Mouse (Mus musculus) myocyte (in vitro differentiated cells): ENCODE data around the gene Dkc1. TPM values are rescaled to one million over a fixed set of nuclear protein-coding genes. Genes with fewer than 3 reads are reported as not detected.
"Not testable (repeated sequence)": the region's sequence is repeated elsewhere in the genome, so short reads cannot be mapped to it uniquely, and the experiment has no call there.

Experiments used
- H3K27me3 ChIP-seq: one replicate; pipeline ENCODE4 v1.6.1; 2011; ENCODE audit not compliant: control insufficient read depth, insufficient read depth, insufficient read length
- H3K36me3 ChIP-seq: one replicate; pipeline ENCODE4 v1.6.1; 2011; ENCODE audit not compliant: control insufficient read depth, insufficient read depth
- H3K4me2 ChIP-seq: one replicate; pipeline ENCODE4 v1.6.1; 2011; ENCODE audit warnings: low read depth, control low read depth
- H3K4me3 ChIP-seq: one replicate; pipeline ENCODE4 v1.5.1; 2011; ENCODE audit warnings: mild to moderate bottlenecking, control low read depth, moderate library complexity
- H3K79me2 ChIP-seq: one replicate; pipeline ENCODE4 v1.6.1; 2011; ENCODE audit not compliant: control insufficient read depth, insufficient read depth
- H3ac ChIP-seq: one replicate; pipeline ENCODE4 v1.6.1; 2011; ENCODE audit not compliant: control insufficient read depth, insufficient read length
- CEBPB ChIP-seq: IDR thresholded peaks from 2 replicates; pipeline ENCODE4 v1.6.1; 2011; ENCODE audit warnings: mild to moderate bottlenecking, moderate library complexity; ENCODE audit not compliant: poor library complexity, insufficient read depth, severe bottlenecking
- E2F4 ChIP-seq: IDR thresholded peaks from one replicate; pipeline ENCODE4 v1.6.1; 2011; ENCODE audit warnings: mild to moderate bottlenecking, control low read depth, moderate library complexity; ENCODE audit not compliant: insufficient read depth
- MAX ChIP-seq: IDR thresholded peaks from one replicate; pipeline ENCODE4 v1.6.1; 2011; ENCODE audit warnings: low read depth, mild to moderate bottlenecking, control low read depth
- MYOD1 ChIP-seq, 3 experiments: IDR thresholded peaks; one replicate each; pipeline ENCODE4 v1.6.1; 2011; ENCODE audit warnings: control low read depth in 2 of 3, low read depth in 2 of 3, mild to moderate bottlenecking in 2 of 3, moderate library complexity in 1 of 3; ENCODE audit not compliant: insufficient read length in 2 of 3, control insufficient read depth in 1 of 3
- MYOG ChIP-seq, 3 experiments: IDR thresholded peaks; one replicate each; pipeline ENCODE4 v1.6.1; 2011; ENCODE audit warnings: control low read depth in 2 of 3, low read depth in 2 of 3, mild to moderate bottlenecking in 2 of 3; ENCODE audit not compliant: insufficient read length in 2 of 3, control insufficient read depth in 1 of 3, insufficient read depth in 1 of 3
- POLR2A ChIP-seq: IDR thresholded peaks from one replicate; pipeline ENCODE4 v1.6.1; 2011; ENCODE audit warnings: low read depth, mild to moderate bottlenecking, control low read depth, moderate library complexity; ENCODE audit not compliant: insufficient read length
- POLR2AphosphoS2 ChIP-seq: IDR thresholded peaks from one replicate; pipeline ENCODE4 v1.6.1; 2011; ENCODE audit warnings: low read depth, control low read depth; ENCODE audit not compliant: insufficient read length
- REST ChIP-seq: IDR thresholded peaks from one replicate; pipeline ENCODE4 v1.6.1; 2011; ENCODE audit warnings: mild to moderate bottlenecking, control low read depth, moderate library complexity; ENCODE audit not compliant: insufficient read depth, insufficient read length
- SRF ChIP-seq: IDR thresholded peaks from one replicate; pipeline ENCODE4 v1.6.1; 2011; ENCODE audit warnings: low read depth; ENCODE audit not compliant: control insufficient read depth, insufficient read length
- TCF12 ChIP-seq: IDR thresholded peaks from one replicate; pipeline ENCODE4 v1.6.1; 2011; ENCODE audit warnings: mild to moderate bottlenecking, control low read depth; ENCODE audit not compliant: poor library complexity, insufficient read depth, severe bottlenecking
- TCF3 ChIP-seq: IDR thresholded peaks from one replicate; pipeline ENCODE4 v1.6.1; 2011; ENCODE audit warnings: low read depth, control low read depth; ENCODE audit not compliant: insufficient read length
- USF1 ChIP-seq: IDR thresholded peaks from one replicate; pipeline ENCODE4 v1.6.1; 2011; ENCODE audit warnings: low read depth, mild to moderate bottlenecking, control low read depth, moderate library complexity
- polyA plus RNA-seq: library from polyadenylated mRNA; unstranded; fragments of >200 nt; fragmentation: generic; extraction: Trizol; gene quantifications from one replicate; pipeline ENCODE4 v1.2.1, GENCODE M21; 2012; ENCODE audit warnings: missing spikeins

Dkc1 gene
- polyA plus RNA-seq, 1 experiment, result 16.9 TPM

DNA sequence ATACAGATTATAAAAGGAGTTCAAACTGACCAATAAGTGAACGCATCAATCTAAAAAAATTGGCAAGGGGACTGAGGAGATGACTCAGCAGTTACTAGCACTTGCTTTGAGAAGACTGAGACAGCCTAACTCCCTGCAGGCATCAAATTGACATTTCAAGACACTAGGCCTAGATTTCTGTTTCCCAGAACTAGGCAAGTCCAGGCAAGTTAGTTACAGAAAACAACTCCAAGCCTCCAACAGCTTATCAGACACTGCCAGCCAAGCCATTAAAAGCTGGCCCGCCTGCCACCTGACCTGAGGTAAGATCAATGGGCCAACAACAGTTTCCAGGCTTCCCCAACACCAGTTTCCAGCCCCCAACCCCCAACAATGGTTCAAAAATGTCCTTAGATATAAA, 42.1 kb downstream of the Dkc1 start:
- H3K27me3 ChIP-seq, result no peaks in the 10 kb centered on the region
- TF ChIP-seq USF1, result no peak
- no peak for TF ChIP-seq POLR2A
- no peak for TF ChIP-seq POLR2AphosphoS2
- no peak for TF ChIP-seq TCF12
- TF ChIP-seq MAX, result no peak
- TF ChIP-seq MYOG (IDR thresholded peaks at IDR 0.05; ENCODE audit: control insufficient read depth in 1 of 3, insufficient read depth in 1 of 3, insufficient read length in 2 of 3, low read depth in 2 of 3), result no peak
- no peak for TF ChIP-seq CEBPB
- no peak for TF ChIP-seq REST
- no peak for TF ChIP-seq TCF3
- TF ChIP-seq MYOD1 (IDR thresholded peaks at IDR 0.05; ENCODE audit: control insufficient read depth in 1 of 3, insufficient read length in 2 of 3, low read depth in 2 of 3), result no peak
- TF ChIP-seq SRF, result no peak
- TF ChIP-seq E2F4, result no peak
- H3K4me2 ChIP-seq, result no peak overlapping the region
- H3K79me2 ChIP-seq, result no peaks in the 10 kb centered on the region
- no peak overlapping the region for H3ac ChIP-seq
- H3K4me3 ChIP-seq, result no peak overlapping the region
- H3K36me3 ChIP-seq, result no peaks in the 10 kb centered on the region

- H3K4me2 ChIP-seq, result no peak overlapping the region
- no peak overlapping the region for H3K4me3 ChIP-seq
- no peak for TF ChIP-seq MYOD1 (IDR thresholded peaks at IDR 0.05; ENCODE audit: control insufficient read depth in 1 of 3, insufficient read length in 2 of 3, low read depth in 2 of 3)
- no peak for TF ChIP-seq REST
- TF ChIP-seq MYOG (IDR thresholded peaks at IDR 0.05; ENCODE audit: control insufficient read depth in 1 of 3, insufficient read depth in 1 of 3, insufficient read length in 2 of 3, low read depth in 2 of 3), result no peak
- TF ChIP-seq POLR2A, result no peak
- no peak for TF ChIP-seq MAX
- TF ChIP-seq USF1, result no peak
- no peak for TF ChIP-seq E2F4
- TF ChIP-seq POLR2AphosphoS2, result no peak
- TF ChIP-seq TCF3, result no peak
- no peak for TF ChIP-seq TCF12
- TF ChIP-seq SRF, result no peak
- TF ChIP-seq CEBPB, result no peak
Observed at GRCm38 (mm10) chrX:75138182-75138581, 42.5 kb downstream of the Dkc1 start.

GRCm38 (mm10) chrX:75143124-75143555, 47.5 kb downstream of the Dkc1 start:
- H3K36me3 ChIP-seq, H3ac ChIP-seq, H3K4me2 ChIP-seq, H3K4me3 ChIP-seq, H3K27me3 ChIP-seq, H3K79me2 ChIP-seq: not testable (repeated sequence)

More at GRCm38 (mm10) chrX:75138182-75138581, 42.5 kb downstream of the Dkc1 start:
- Histone ChIP-seq H3K79me2 (no peaks in the 10 kb centered on the region), H3K27me3 (no peaks in the 10 kb centered on the region), H3K36me3 (no peaks in the 10 kb centered on the region), H3ac (no peak overlapping the region)

GRCm38 (mm10) chrX:75148414-75148813, 52.8 kb downstream of the Dkc1 start:
- no peak for TF ChIP-seq MYOG (IDR thresholded peaks at IDR 0.05; ENCODE audit: control insufficient read depth in 1 of 3, insufficient read depth in 1 of 3, insufficient read length in 2 of 3, low read depth in 2 of 3)
- TF ChIP-seq POLR2A, result no peak
- no peak for TF ChIP-seq SRF
- no peak for TF ChIP-seq POLR2AphosphoS2
- TF ChIP-seq MYOD1 (IDR thresholded peaks at IDR 0.05; ENCODE audit: control insufficient read depth in 1 of 3, insufficient read length in 2 of 3, low read depth in 2 of 3), result no peak
- TF ChIP-seq USF1, result no peak
- no peak for TF ChIP-seq CEBPB
- no peak for TF ChIP-seq TCF12
- no peak for TF ChIP-seq E2F4
- no peak for TF ChIP-seq REST
- no peak for TF ChIP-seq TCF3
- TF ChIP-seq MAX, result no peak
- no peaks in the 10 kb centered on the region for H3K79me2 ChIP-seq
- no peak overlapping the region for H3K4me2 ChIP-seq
- no peaks in the 10 kb centered on the region for H3K27me3 ChIP-seq
- H3K4me3 ChIP-seq, result no peak overlapping the region
- no peak overlapping the region for H3ac ChIP-seq
- H3K36me3 ChIP-seq, result no peaks in the 10 kb centered on the region

DNA sequence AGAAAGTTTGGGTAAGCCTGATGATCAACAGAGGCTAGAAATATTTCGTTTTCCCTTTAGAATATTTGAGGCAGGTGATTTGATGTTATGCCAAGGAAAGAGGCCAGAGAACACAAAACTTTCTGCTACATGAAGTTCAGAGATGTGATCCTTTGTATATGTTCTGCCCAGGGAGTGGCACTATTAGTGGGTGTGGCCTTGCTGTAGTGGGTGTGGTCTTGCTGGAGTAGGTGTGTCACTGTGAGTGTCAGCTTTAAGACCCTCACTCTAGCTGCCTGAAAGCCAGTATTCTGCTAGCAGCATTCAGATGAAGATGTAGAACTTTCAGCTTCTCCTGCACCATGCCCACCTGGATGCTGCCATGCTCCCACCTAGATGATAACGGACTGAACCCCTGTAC, 54.6 kb downstream of the Dkc1 start:
- TF ChIP-seq MYOG (IDR thresholded peaks at IDR 0.05; ENCODE audit: control insufficient read depth in 1 of 3, insufficient read depth in 1 of 3, insufficient read length in 2 of 3, low read depth in 2 of 3), result no peak
- no peak for TF ChIP-seq E2F4
- TF ChIP-seq MYOD1 (IDR thresholded peaks at IDR 0.05; ENCODE audit: control insufficient read depth in 1 of 3, insufficient read length in 2 of 3, low read depth in 2 of 3), result no peak
- no peak for TF ChIP-seq MAX
- TF ChIP-seq POLR2AphosphoS2, result no peak
- no peak for TF ChIP-seq TCF12
- TF ChIP-seq CEBPB, result no peak
- TF ChIP-seq SRF, result no peak
- no peak for TF ChIP-seq REST
- no peak for TF ChIP-seq TCF3
- TF ChIP-seq USF1, result no peak
- no peak for TF ChIP-seq POLR2A
- Histone ChIP-seq H3K4me3 (no peak overlapping the region), H3ac (no peak overlapping the region), H3K36me3 (no peaks in the 10 kb centered on the region), H3K79me2 (no peaks in the 10 kb centered on the region), H3K4me2 (no peak overlapping the region), H3K27me3 (no peaks in the 10 kb centered on the region)
